Mouse (Mus musculus): ENCODE results near the gene Gm5414. TPM values are rescaled to one million over a fixed set of nuclear protein-coding genes. Genes with fewer than 3 reads are reported as not detected.

The Gm5414 gene
- polyA plus RNA-seq, 1 experiment, result not detected

GRCm38 (mm10) chr15:101583211-101583965 lies 44.6 kb downstream of the Gm5414 start:
- H3K27ac ChIP-seq (ENCODE audit: insufficient read depth, low read depth, low read length), result no peak overlapping the region
- no peak for DNase-seq
- TF ChIP-seq POLR2A (IDR thresholded peaks at IDR 0.05; ENCODE audit: low read depth, low read length), result no peak
- TF ChIP-seq CTCF (conservative IDR thresholded peaks at IDR 0.05; ENCODE audit: insufficient read depth, insufficient read length, low read depth, low read length), result no peak
- WGBS, result 82% methylated on average over 8 of the region's 8 CpGs
- H3K4me1 ChIP-seq (ENCODE audit: control insufficient read depth, insufficient read depth, low read length), result no peaks in the 10 kb centered on the region
- H3K4me3 ChIP-seq (ENCODE audit: insufficient read depth, low read depth, low read length), result no peak overlapping the region
- no peaks in the 10 kb centered on the region for H3K36me3 ChIP-seq (ENCODE audit: control insufficient read depth, insufficient read depth, low read length)
- no peaks in the 10 kb centered on the region for H3K27me3 ChIP-seq (replicated peaks; ENCODE audit: control insufficient read depth, insufficient read depth, low read length)

DNA sequence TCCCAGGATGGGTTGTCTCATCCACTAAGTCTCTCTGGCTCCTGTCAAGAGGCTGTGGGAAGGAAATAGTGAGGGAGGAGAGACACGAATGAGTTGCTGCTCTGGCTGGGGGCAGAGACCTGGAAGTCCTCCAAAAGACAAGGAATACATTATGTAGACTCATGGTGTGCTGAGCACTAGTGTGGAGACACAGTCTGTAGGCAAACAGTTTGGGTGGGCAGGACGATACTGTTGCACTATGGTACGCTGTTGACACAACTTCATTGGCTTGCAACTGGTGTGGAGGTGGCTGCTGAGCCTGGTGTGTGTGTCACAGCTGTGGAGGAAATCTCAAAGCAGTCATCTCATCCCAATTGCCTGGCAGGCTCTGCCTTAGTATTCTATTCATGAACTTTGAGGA lies 46.3 kb downstream of the Gm5414 start:
- no peaks in the 10 kb centered on the region for H3K4me1 ChIP-seq (ENCODE audit: control insufficient read depth, insufficient read depth, low read length)
- no peak overlapping the region for H3K27ac ChIP-seq (ENCODE audit: insufficient read depth, low read depth, low read length)
- no peak overlapping the region for H3K4me3 ChIP-seq (ENCODE audit: insufficient read depth, low read depth, low read length)
- 68% methylated on average over 3 of the region's 3 CpGs for WGBS
- DNase-seq, result no peak
- TF ChIP-seq CTCF (conservative IDR thresholded peaks at IDR 0.05; ENCODE audit: insufficient read depth, insufficient read length, low read depth, low read length) (no peak), POLR2A (IDR thresholded peaks at IDR 0.05; ENCODE audit: low read depth, low read length) (no peak)
- H3K27me3 ChIP-seq (replicated peaks; ENCODE audit: control insufficient read depth, insufficient read depth, low read length), result no peaks in the 10 kb centered on the region
- H3K36me3 ChIP-seq (ENCODE audit: control insufficient read depth, insufficient read depth, low read length), result no peaks in the 10 kb centered on the region

DNA sequence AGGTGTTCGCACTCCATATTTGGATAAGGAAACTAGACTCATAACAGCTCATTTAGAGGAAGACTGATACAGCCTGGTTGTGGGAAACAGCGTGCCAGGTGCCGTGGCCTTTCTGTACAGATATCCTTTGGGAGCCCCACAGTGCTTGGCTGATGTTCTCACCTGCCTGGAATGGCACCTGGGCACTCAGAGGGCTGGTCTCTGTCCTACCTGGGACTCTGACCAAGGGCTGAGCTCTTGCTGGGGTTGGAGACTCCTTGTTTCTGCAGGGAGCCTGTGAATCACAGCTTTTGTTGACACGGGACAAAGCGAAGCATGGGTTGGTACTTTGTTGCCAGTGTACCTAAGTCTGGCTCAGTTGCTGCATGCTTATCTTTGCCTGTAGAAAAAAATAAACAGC lies 52.5 kb downstream of the Gm5414 start:
- no peak for DNase-seq
- WGBS, result 74% methylated on average over 5 of the region's 5 CpGs
- TF ChIP-seq CTCF (conservative IDR thresholded peaks at IDR 0.05; ENCODE audit: insufficient read depth, insufficient read length, low read depth, low read length) (no peak), POLR2A (IDR thresholded peaks at IDR 0.05; ENCODE audit: low read depth, low read length) (no peak)
- Histone ChIP-seq H3K4me1 (ENCODE audit: control insufficient read depth, insufficient read depth, low read length) (no peaks in the 10 kb centered on the region), H3K36me3 (ENCODE audit: control insufficient read depth, insufficient read depth, low read length) (no peaks in the 10 kb centered on the region), H3K27me3 (replicated peaks; ENCODE audit: control insufficient read depth, insufficient read depth, low read length) (no peaks in the 10 kb centered on the region), H3K27ac (ENCODE audit: insufficient read depth, low read depth, low read length) (no peak overlapping the region), H3K4me3 (ENCODE audit: insufficient read depth, low read depth, low read length) (no peak overlapping the region)

Other genes with a start within 250 kb of the Gm5414 start
- gene Krt7, start 217.1 kb downstream of the Gm5414 start, polyA plus RNA-seq (2012; rRNA removed), result 50.9 and 57.3 TPM in 2 replicates
- not detected in 2 replicates for gene Krt87, start 189.4 kb downstream of the Gm5414 start, polyA plus RNA-seq (2012; rRNA removed)
- 0.18 TPM in 1 of 2 replicates, not detected in the other for gene Krt88, start 180.4 kb downstream of the Gm5414 start, polyA plus RNA-seq (2012; rRNA removed)
- not detected in 2 replicates for gene Krt81, start 164.4 kb downstream of the Gm5414 start, polyA plus RNA-seq (2012; rRNA removed)
- not detected in 2 replicates for gene Krt86, start 154.7 kb downstream of the Gm5414 start, polyA plus RNA-seq (2012; rRNA removed)
- 0.08 TPM in 1 of 2 replicates, not detected in the other for gene Krt83, start 136.7 kb downstream of the Gm5414 start, polyA plus RNA-seq (2012; rRNA removed)
- gene Gm49425, start 110.9 kb downstream of the Gm5414 start, polyA plus RNA-seq (2012; rRNA removed), result not detected in 2 replicates
- gene Krt84, start 95.4 kb downstream of the Gm5414 start, polyA plus RNA-seq (2012; rRNA removed), result not detected in 2 replicates
- gene Krt82, start 77.5 kb downstream of the Gm5414 start, polyA plus RNA-seq (2012; rRNA removed), result not detected in 2 replicates
- not detected in 2 replicates for gene Krt90, start 65.2 kb downstream of the Gm5414 start, polyA plus RNA-seq (2012; rRNA removed)
- gene Krt75, start 54.3 kb downstream of the Gm5414 start, polyA plus RNA-seq (2012; rRNA removed), result not detected in 2 replicates
- gene Gm5478, start 19.2 kb upstream of the Gm5414 start, polyA plus RNA-seq (2012; rRNA removed), result not detected in 2 replicates
- not detected in 2 replicates for gene Krt6b, start 52.1 kb upstream of the Gm5414 start, polyA plus RNA-seq (2012; rRNA removed)
- not detected in 2 replicates for gene Krt6a, start 66.1 kb upstream of the Gm5414 start, polyA plus RNA-seq (2012; rRNA removed)
- 2.6 and 4.6 TPM in 2 replicates for gene Krt5, start 84.7 kb upstream of the Gm5414 start, polyA plus RNA-seq (2012; rRNA removed)
- gene Krt71, start 114.9 kb upstream of the Gm5414 start, polyA plus RNA-seq (2012; rRNA removed), result not detected in 2 replicates
- not detected in 2 replicates for gene Krt72, start 158.3 kb upstream of the Gm5414 start, polyA plus RNA-seq (2012; rRNA removed)
- gene Krt73, start 174.2 kb upstream of the Gm5414 start, polyA plus RNA-seq (2012; rRNA removed), result not detected in 2 replicates
- not detected in 2 replicates for gene Krt2, start 190.0 kb upstream of the Gm5414 start, polyA plus RNA-seq (2012; rRNA removed)
- 0.05 and 0.11 TPM in 2 replicates for gene Krt1, start 222.6 kb upstream of the Gm5414 start, polyA plus RNA-seq (2012; rRNA removed)
- not detected in 2 replicates for gene Krt77, start 241.5 kb upstream of the Gm5414 start, polyA plus RNA-seq (2012; rRNA removed)